8 mouse cellular contexts compared by ENCODE assay signal in the genomic region with DNA sequence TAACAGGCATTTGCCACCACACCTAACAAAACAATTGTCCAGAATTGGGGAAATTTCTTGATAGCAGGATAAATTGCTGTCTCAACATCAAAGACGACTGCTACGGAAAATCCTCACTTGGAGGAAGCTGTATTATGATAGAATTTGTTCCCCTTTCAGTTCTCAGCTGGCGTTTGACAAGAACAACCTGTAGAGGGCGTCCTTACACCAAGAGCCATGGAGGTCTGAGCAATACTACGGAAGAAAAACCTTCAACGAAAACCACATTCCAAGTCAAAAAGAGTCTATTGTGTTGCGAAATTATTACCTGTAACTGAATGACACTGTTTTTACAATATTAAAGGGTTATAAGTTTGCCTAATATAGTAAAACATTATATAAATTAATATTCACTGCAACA. TPM values are rescaled to one million over a fixed set of nuclear protein-coding genes. Genes with fewer than 3 reads are reported as not detected.
DNase-seq lines count a peak whose midpoint lies in the region; ATAC-seq and TF ChIP-seq lines count a peak whose summit lies in the region.

No protein-coding gene starts in this region.

- H3K9ac ChIP-seq in midbrain, embryonic 14.5 days (replicated peaks; ENCODE audit: low read length) = no peak overlapping the region
- H3K9ac ChIP-seq in midbrain, embryonic 16.5 days (ENCODE audit: low read depth, low read length) = no peak overlapping the region

- H3K36me3 ChIP-seq in midbrain, embryonic 14.5 days (ENCODE audit: control insufficient read depth, insufficient read depth, low read length) = no peaks in the 10 kb centered on the region
- H3K36me3 ChIP-seq in midbrain, embryonic 16.5 days (ENCODE audit: control insufficient read depth, insufficient read depth, low read length) = no peaks in the 10 kb centered on the region

- H3K9me3 ChIP-seq in midbrain, embryonic 14.5 days (ENCODE audit: control insufficient read depth, low read length) = no peaks in the 10 kb centered on the region
- H3K9me3 ChIP-seq in midbrain, embryonic 16.5 days (replicated peaks; ENCODE audit: control insufficient read depth, low read length, poor library complexity, severe bottlenecking) = no peaks in the 10 kb centered on the region

- WGBS in midbrain, embryonic 14.5 days = 13% methylated on average over 7 of the region's 7 CpGs
- WGBS in midbrain, embryonic 16.5 days = 9% methylated on average over 7 of the region's 7 CpGs

- TF ChIP-seq CTCF in gastrocnemius, adult 2 months (IDR thresholded peaks at IDR 0.05) = peak; percentile 55

- H3K4me1 ChIP-seq in midbrain, embryonic 14.5 days (ENCODE audit: control insufficient read depth, insufficient read depth, low read length) = peaks cover 9% of the 10 kb centered on the region
- peaks cover 5% of the 10 kb centered on the region; the same call in 1 of the 2 replicates for H3K4me1 ChIP-seq in midbrain, embryonic 16.5 days (ENCODE audit: control insufficient read depth, insufficient read depth, low read length)

- H3K4me2 ChIP-seq in midbrain, embryonic 14.5 days (ENCODE audit: low read length) = no peak overlapping the region
- H3K4me2 ChIP-seq in midbrain, embryonic 16.5 days (ENCODE audit: low read length) = no peak overlapping the region

- H3K4me3 ChIP-seq in gastrocnemius, adult 2 months = no peak overlapping the region
- no peak overlapping the region for H3K4me3 ChIP-seq in midbrain, embryonic 14.5 days (replicated peaks; ENCODE audit: low read depth, low read length)
- H3K4me3 ChIP-seq in midbrain, embryonic 16.5 days (ENCODE audit: low read depth, low read length) = no peak overlapping the region

- DNase-seq in gastrocnemius, adult 2 months = no peak
- DNase-seq in gastrocnemius, postnatal 36 days = no peak
- peak; percentile 79 for DNase-seq in midbrain, embryonic 14.5 days
- peak; percentile 56 for DNase-seq in brain, adult 2 months (ENCODE audit: low read depth, low spot score)
- peak; percentile 50 to 65 for DNase-seq in kidney, postnatal 4 days
- peak; percentile 71 for DNase-seq in retina, postnatal 1 day
- DNase-seq in spleen, adult 12 weeks (ENCODE audit: low spot score) = no peak

- H3K27ac ChIP-seq in gastrocnemius, adult 2 months = no peak overlapping the region
- H3K27ac ChIP-seq in midbrain, embryonic 14.5 days (replicated peaks; ENCODE audit: low read depth, low read length) = no peak overlapping the region
- H3K27ac ChIP-seq in midbrain, embryonic 16.5 days (ENCODE audit: low read length) = no peak overlapping the region

- H3K27me3 ChIP-seq in midbrain, embryonic 14.5 days (ENCODE audit: control insufficient read depth, insufficient read depth, low read length) = peaks cover 21% of the 10 kb centered on the region
- H3K27me3 ChIP-seq in midbrain, embryonic 16.5 days (ENCODE audit: control insufficient read depth, insufficient read depth, low read depth, low read length) = peaks cover 14% of the 10 kb centered on the region

- intact Hi-C loops in gastrocnemius, adult 2 months (cut with DNase I) = loop anchor here (2.0 to 5.0 kb wide), 2 partner anchors 93 to 225 kb away; no protein-coding TSS in a partner anchor
- intact Hi-C loops in gastrocnemius, postnatal 36 days (cut with DNase I) = loop anchor here (2.0 to 5.0 kb wide), 2 partner anchors 93 to 220 kb away; no protein-coding TSS in a partner anchor

- ATAC-seq in midbrain, embryonic 14.5 days (ENCODE audit: low FRiP score, low TSS enrichment) = no peak
- no peak for ATAC-seq in midbrain, embryonic 16.5 days

RNA-seq across cellular contexts. Expression of a gene that starts 2.0 kb away (rescaled TPM):
- total RNA-seq in gastrocnemius, adult 2 months (2021) = 1 to 10 TPM; 1.3 to 9.2 TPM
- total RNA-seq in gastrocnemius, postnatal 36 days (2021) = 1 to 10 TPM; 3.8 to 4.0 TPM
- 14.3 and 14.4 TPM in 2 replicates for polyA plus RNA-seq in midbrain, embryonic 14.5 days (2014; fragmentation: Nextera tagmentation; extraction: Ambion mirVana)
- 18.7 and 20.6 TPM in 2 replicates for polyA plus RNA-seq in midbrain, embryonic 16.5 days (2015; fragmentation: Nextera tagmentation; extraction: Ambion mirVana)

RNA-seq across cellular contexts. Expression of a gene that starts 52.7 kb away (rescaled TPM):
- 10 to 100 TPM; 11.4 to 11.9 TPM for total RNA-seq in gastrocnemius, adult 2 months (2021)
- 10 to 100 TPM in 1 of 2 experiments, 1 to 10 TPM in 1; 8.7 to 10.0 TPM for total RNA-seq in gastrocnemius, postnatal 36 days (2021)
- polyA plus RNA-seq in midbrain, embryonic 14.5 days (2014; fragmentation: Nextera tagmentation; extraction: Ambion mirVana) = 6.4 and 6.6 TPM in 2 replicates
- polyA plus RNA-seq in midbrain, embryonic 16.5 days (2015; fragmentation: Nextera tagmentation; extraction: Ambion mirVana) = 2.7 and 3.3 TPM in 2 replicates

Comparison
In these comparisons a context has a peak if more than half of its experiments do, and no peak if none do; other contexts are left out.
1. DNase-seq: peak in midbrain, embryonic 14.5 days (single experiment), brain, adult 2 months (single experiment), kidney, postnatal 4 days (2 of 2) and retina, postnatal 1 day (single experiment); none in gastrocnemius, adult 2 months (single experiment), gastrocnemius, postnatal 36 days (0 of 2) and spleen, adult 12 weeks (single experiment).